Mouse (Mus musculus) stomach, embryonic 16.5 days (tissue): ENCODE results near the gene Erg. TPM values are rescaled to one million over a fixed set of nuclear protein-coding genes. Genes with fewer than 3 reads are reported as not detected.

Experiments
- ATAC-seq: fragments of 200-750 bp; cut with Nextera tagmentation; 2 replicates; pipeline ENCODE4 v1.8.0; 2017; ENCODE audit warnings: moderate number of reproducible peaks, moderate TSS enrichment; ENCODE audit not compliant: insufficient read depth, low FRiP score
- H3K27ac ChIP-seq: fragments of 300-500 bp; sonication (generic); 2 replicates; pipeline ENCODE4 v1.5.1; 2014; ENCODE audit warnings: low read length
- H3K27me3 ChIP-seq: fragments of 300-500 bp; sonication (generic); 2 replicates; pipeline ENCODE4 v1.6.1; 2014; ENCODE audit warnings: low read length, control low read depth, mixed read lengths; ENCODE audit not compliant: control insufficient read depth, insufficient read depth
- H3K36me3 ChIP-seq: fragments of 300-500 bp; sonication (generic); 2 replicates; pipeline ENCODE4 v1.6.1; 2014; ENCODE audit warnings: low read length; ENCODE audit not compliant: control insufficient read depth, insufficient read depth
- H3K4me1 ChIP-seq: fragments of 300-500 bp; sonication (generic); 2 replicates; pipeline ENCODE4 v1.6.1; 2014; ENCODE audit warnings: low read length, control low read depth, mixed read lengths; ENCODE audit not compliant: control insufficient read depth, insufficient read depth
- H3K4me2 ChIP-seq: fragments of 300-500 bp; sonication (generic); 2 replicates; pipeline ENCODE4 v1.6.1; 2014; ENCODE audit warnings: low read depth, low read length, mixed read lengths
- H3K4me3 ChIP-seq: fragments of 300-500 bp; sonication (generic); replicated peaks from 2 replicates; pipeline ENCODE4 v1.5.1; 2014; ENCODE audit warnings: mild to moderate bottlenecking, low read length
- H3K9ac ChIP-seq: fragments of 300-500 bp; sonication (generic); 2 replicates; pipeline ENCODE4 v1.6.1; 2014; ENCODE audit warnings: low read length
- H3K9me3 ChIP-seq: fragments of 300-500 bp; sonication (generic); replicated peaks from 2 replicates; pipeline ENCODE4 v1.6.1; 2016; ENCODE audit warnings: low read length, control low read depth; ENCODE audit not compliant: control insufficient read depth
- WGBS: fragments of 180-500 bp; shearing (Covaris S2); extraction: QIAGEN DNeasy Blood & Tissue Kit; methylation state at CpG from one replicate; pipeline ENCODE4 v1.1.7; 2014; 5-methylcytosine and 5-hydroxymethylcytosine counted together
- polyA plus RNA-seq: library from polyadenylated mRNA; unstranded; fragments of >200 nt; fragmentation: Nextera tagmentation; extraction: Ambion mirVana; gene quantifications from 2 replicates; pipeline ENCODE4 v1.2.1, GENCODE M21; 2015

Erg gene
- polyA plus RNA-seq, 1 experiment from 2014 or later: 4.5 TPM

DNA sequence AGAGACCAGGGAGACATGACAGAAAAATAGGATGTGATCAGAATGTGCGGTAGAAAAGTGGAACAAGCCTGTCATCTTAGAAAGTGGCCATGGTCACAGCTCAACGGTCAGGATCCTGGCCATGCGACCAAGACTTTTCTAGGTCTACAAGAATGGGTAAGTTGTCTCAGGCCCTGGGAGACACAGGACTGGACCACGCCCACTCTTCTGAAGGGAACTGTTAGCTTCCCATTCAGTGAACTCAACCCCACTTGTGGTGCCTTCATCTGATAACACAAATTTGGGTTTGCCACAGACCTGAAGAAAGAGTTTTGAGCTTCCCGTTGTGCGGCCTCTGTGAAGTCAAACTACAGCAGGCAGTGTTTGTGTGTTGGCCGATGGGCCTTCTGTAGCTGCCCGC lies 152.0 kb downstream of the Erg start:
- no peak overlapping the region for H3K27ac ChIP-seq
- WGBS: 89% methylated on average over 8 of the region's 8 CpGs
- H3K4me2 ChIP-seq: no peak overlapping the region

DNA sequence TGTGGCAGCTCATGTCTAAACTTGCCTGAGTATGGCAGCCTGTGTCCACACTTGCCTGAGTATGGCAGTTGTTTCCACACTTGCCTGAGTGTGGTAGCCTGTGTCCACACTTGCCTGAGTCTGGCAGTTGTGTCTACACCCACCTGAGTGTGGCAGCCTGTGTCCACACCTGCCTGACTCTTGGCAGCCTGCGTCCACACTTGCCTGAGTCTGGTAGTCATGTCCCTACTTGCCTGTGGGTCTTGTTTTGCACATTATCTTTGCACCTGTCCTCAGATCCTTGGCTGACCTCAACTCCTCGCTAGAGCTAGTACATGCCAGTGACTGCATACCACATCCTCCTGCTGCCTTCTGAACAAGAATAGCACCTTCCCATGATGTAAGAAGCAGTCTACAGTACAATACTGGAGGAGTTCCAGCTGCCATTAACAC lies 153.8 kb downstream of the Erg start:
- no peaks in the 10 kb centered on the region for H3K9me3 ChIP-seq
- no peak overlapping the region for H3K4me3 ChIP-seq
- no peaks in the 10 kb centered on the region for H3K36me3 ChIP-seq
- H3K4me2 ChIP-seq: no peak overlapping the region
- WGBS: 59% methylated on average over 2 of the region's 2 CpGs
- H3K27ac ChIP-seq: no peak overlapping the region
- no peak overlapping the region for H3K9ac ChIP-seq
- H3K4me1 ChIP-seq: no peaks in the 10 kb centered on the region
- H3K27me3 ChIP-seq: no peaks in the 10 kb centered on the region
- ATAC-seq: no peak

More for the DNA sequence above, 152.0 kb downstream of the Erg start:
- H3K9me3 ChIP-seq: no peaks in the 10 kb centered on the region
- no peaks in the 10 kb centered on the region for H3K27me3 ChIP-seq
- no peak overlapping the region for H3K9ac ChIP-seq
- H3K4me1 ChIP-seq: peaks cover 3% of the 10 kb centered on the region; the same call in 1 of the 2 replicates
- ATAC-seq: no peak
- no peaks in the 10 kb centered on the region for H3K36me3 ChIP-seq
- no peak overlapping the region for H3K4me3 ChIP-seq

DNA sequence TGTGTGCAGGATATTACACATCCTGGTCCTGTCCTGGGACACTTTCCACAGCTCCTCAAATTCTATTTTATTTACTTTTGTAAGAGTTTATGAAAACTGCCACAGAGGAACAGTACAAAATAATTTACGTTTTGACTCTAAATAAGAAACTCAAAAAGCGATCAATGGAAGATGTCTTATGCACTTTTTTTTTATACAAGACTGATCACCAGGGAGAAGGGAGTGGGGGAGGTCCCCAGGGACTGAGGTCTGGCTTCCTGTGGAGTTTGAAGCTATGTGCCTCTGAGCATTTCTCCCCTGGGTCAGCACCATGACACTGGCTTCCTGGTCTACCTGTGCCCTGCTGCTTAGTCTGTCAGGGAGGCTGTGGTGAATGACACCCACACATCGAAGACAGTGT lies 156.5 kb downstream of the Erg start:
- Histone ChIP-seq H3K27ac (no peak overlapping the region), H3K9ac (no peak overlapping the region), H3K36me3 (no peaks in the 10 kb centered on the region), H3K4me3 (no peak overlapping the region), H3K9me3 (no peaks in the 10 kb centered on the region), H3K4me1 (no peaks in the 10 kb centered on the region), H3K27me3 (no peaks in the 10 kb centered on the region), H3K4me2 (no peak overlapping the region)
- WGBS: 87% methylated on average over 3 of the region's 3 CpGs
- no peak for ATAC-seq

DNA sequence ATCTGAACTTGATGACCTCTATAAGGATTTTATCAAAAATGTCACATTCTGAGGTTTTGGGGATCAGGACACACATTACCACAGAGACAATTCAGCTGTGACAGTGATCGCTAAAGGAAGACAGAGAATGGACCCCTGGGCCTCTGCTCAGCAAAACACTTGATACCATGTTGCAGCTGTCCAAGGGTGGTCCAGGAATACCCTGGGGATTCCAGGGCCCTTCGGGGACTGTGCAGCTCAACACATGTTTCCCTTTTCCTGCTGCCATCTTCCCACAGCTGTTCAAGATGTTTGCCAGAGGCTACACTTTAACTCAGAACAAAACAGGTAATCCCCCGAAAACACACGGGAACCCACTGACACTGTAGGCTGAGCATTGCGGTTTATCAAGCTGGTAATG lies 158.2 kb downstream of the Erg start:
- Histone ChIP-seq H3K27ac (no peak overlapping the region), H3K4me1 (no peaks in the 10 kb centered on the region), H3K9me3 (no peaks in the 10 kb centered on the region), H3K4me2 (no peak overlapping the region), H3K4me3 (no peak overlapping the region), H3K27me3 (no peaks in the 10 kb centered on the region), H3K9ac (no peak overlapping the region), H3K36me3 (no peaks in the 10 kb centered on the region)
- WGBS: 75% methylated on average over 5 of the region's 5 CpGs
- no peak for ATAC-seq

DNA sequence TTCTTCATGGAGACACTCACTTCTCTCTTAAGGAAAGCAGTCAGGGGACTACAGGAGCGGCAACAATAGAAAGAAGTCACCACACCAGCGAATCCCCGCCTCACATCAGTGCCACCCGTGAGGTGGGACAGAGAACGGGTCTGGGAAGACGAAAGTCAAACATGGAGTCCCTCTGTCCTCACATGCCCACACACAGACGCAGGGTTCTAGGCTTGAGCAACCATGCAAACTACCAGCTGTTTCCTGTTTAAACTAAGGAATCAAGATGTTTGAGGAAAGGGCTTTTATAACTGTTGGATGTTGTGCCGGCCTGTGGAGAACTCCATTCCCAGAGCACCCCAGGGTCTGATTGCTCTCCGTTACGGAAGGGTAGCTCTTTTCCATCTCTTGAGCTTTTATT lies 158.9 kb downstream of the Erg start:
- 77% methylated on average over 10 of the region's 10 CpGs for WGBS
- no peak overlapping the region for H3K9ac ChIP-seq
- no peak for ATAC-seq
- no peaks in the 10 kb centered on the region for H3K36me3 ChIP-seq
- H3K9me3 ChIP-seq: no peaks in the 10 kb centered on the region
- no peaks in the 10 kb centered on the region for H3K27me3 ChIP-seq
- H3K4me1 ChIP-seq: no peaks in the 10 kb centered on the region; the same call in 1 of the 2 replicates
- H3K27ac ChIP-seq: no peak overlapping the region
- no peak overlapping the region for H3K4me3 ChIP-seq
- no peak overlapping the region for H3K4me2 ChIP-seq

DNA sequence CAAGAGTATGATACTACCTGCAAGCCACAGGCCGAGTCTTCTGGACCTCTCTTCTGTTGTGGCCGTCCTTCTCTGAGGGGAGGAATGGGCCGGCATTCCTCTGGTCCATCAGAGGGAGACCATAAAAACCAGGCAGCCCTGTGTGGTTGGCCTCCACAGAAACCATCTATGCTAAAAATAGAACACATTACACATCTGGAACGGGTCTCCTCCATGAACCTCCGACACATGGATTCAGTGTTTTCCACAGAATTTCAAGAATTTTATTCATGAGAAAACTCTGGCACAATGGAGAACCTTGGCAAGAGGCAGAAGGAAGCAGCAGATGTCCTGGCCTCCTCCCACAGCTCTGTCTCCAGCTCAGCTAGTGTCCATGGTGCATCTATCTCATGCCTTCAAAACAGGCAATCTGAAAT lies 163.7 kb downstream of the Erg start:
- no peak for ATAC-seq
- 51% methylated on average over 5 of the region's 5 CpGs for WGBS

DNA sequence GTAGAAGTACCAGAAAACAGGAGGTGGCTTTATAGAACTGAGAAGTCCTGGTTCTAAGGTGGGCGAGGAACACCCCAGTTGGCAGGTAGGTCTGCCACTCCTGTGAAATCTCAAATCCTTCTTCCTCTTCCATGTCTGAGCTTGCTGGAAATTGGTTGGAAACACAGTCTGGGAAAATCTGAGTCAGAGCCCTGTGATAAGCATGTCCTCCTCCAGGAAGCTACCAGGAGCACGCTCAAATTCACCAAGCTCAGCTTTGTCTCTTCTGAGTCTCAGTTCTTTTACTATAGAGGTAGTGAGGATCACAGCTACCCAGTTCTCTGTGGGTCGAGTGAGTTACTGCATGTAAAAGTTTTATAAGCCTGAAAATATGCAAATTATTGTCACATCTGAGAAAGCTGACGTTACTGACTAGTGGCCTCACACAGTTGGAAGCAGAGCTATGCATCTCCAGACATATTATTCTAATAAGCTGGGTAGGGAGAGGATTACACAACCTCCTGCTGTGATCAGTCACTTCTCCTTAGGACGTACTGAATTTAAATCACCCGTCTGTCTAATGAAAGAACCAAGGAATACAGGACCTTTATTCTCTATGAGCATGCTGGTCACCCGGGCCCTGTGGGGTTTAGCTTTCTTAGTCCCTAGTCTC lies 165.0 kb downstream of the Erg start:
- Histone ChIP-seq H3K9ac (no peak overlapping the region), H3K4me2 (no peak overlapping the region), H3K9me3 (no peaks in the 10 kb centered on the region), H3K36me3 (no peaks in the 10 kb centered on the region), H3K27me3 (no peaks in the 10 kb centered on the region), H3K4me3 (no peak overlapping the region), H3K27ac (no peak overlapping the region), H3K4me1 (no peaks in the 10 kb centered on the region; the same call in 1 of the 2 replicates)
- 76% methylated on average over 7 of the region's 7 CpGs for WGBS
- no peak for ATAC-seq

More for the DNA sequence above, 163.7 kb downstream of the Erg start:
- H3K4me2 ChIP-seq: no peak overlapping the region
- no peaks in the 10 kb centered on the region for H3K27me3 ChIP-seq
- no peak overlapping the region for H3K9ac ChIP-seq
- H3K27ac ChIP-seq: no peak overlapping the region
- no peaks in the 10 kb centered on the region for H3K36me3 ChIP-seq
- H3K9me3 ChIP-seq: no peaks in the 10 kb centered on the region
- H3K4me1 ChIP-seq: no peaks in the 10 kb centered on the region; the same call in 1 of the 2 replicates
- no peak overlapping the region for H3K4me3 ChIP-seq

DNA sequence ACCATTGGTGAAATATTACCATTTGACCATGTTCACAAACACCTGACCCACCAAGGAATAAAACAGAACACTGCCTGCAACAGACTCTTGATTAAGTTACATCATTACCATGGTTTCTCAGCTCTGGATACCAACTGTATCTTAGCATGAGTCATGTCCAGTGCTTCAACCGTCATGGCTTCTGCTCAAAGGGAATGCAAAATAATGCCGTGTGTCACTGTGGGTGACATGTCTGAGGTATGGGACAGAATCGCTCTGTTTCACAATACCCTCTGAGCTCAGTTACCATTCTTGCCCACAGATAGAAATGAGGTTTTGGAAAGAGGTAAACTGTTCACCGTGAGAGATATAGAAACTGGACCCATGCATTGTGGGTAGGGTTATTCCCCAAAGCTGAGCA lies 170.5 kb downstream of the Erg start:
- Histone ChIP-seq H3K4me2 (no peak overlapping the region), H3K9me3 (no peaks in the 10 kb centered on the region), H3K36me3 (no peaks in the 10 kb centered on the region), H3K9ac (no peak overlapping the region), H3K4me3 (no peak overlapping the region), H3K27me3 (no peaks in the 10 kb centered on the region), H3K27ac (no peak overlapping the region), H3K4me1 (no peaks in the 10 kb centered on the region)
- no peak for ATAC-seq
- 85% methylated on average over 4 of the region's 4 CpGs for WGBS

DNA sequence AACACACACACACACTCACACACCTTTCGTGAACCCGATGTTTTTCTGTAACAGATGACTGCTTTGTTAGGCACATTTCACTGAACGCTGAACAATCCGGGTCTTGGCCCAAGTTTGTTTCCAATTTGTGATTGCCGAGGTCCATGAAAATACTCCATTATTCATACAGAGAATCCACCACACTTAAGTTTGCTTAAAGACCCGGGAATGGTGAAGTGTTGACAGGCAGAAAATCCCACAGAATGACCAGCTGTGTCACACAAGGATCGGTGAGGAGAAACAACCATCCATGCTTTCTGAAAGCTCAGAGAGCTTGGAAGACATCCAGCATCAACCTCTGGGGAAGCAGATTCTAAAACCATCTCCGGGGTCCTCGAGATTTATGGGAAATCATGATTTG lies 171.0 kb downstream of the Erg start:
- Histone ChIP-seq H3K27me3 (no peaks in the 10 kb centered on the region), H3K4me3 (no peak overlapping the region), H3K4me2 (no peak overlapping the region), H3K4me1 (no peaks in the 10 kb centered on the region), H3K9ac (no peak overlapping the region), H3K27ac (no peak overlapping the region), H3K9me3 (no peaks in the 10 kb centered on the region), H3K36me3 (no peaks in the 10 kb centered on the region)
- ATAC-seq: no peak
- WGBS: 60% methylated on average over 9 of the region's 9 CpGs
